12 mouse cellular contexts compared by ENCODE assay signal in genomic region chrX:146558606-146559005, GRCm38 (mm10).
"Had no signal": no experiment of that assay in that cellular context is flagged by ENCODE, and none has a peak within 500 bp of the region (broad histone marks: within the 10 kb centered on the region; RNA-seq: fewer than 3 reads in every experiment).

No protein-coding gene starts in this region.

- H3K4me3 ChIP-seq: liver, embryonic 13.5 days; neural tube, embryonic 12.5 days; neural tube, embryonic 15.5 days had no signal

- H3K9me3 ChIP-seq: liver, embryonic 13.5 days; neural tube, embryonic 12.5 days; neural tube, embryonic 15.5 days had no signal

- H3K4me1 ChIP-seq: liver, embryonic 13.5 days; neural tube, embryonic 12.5 days; neural tube, embryonic 15.5 days had no signal

- H3K36me3 ChIP-seq: liver, embryonic 13.5 days; neural tube, embryonic 12.5 days; neural tube, embryonic 15.5 days had no signal

- H3K4me2 ChIP-seq: liver, embryonic 13.5 days; midbrain, embryonic 11.5 days; neural tube, embryonic 12.5 days; neural tube, embryonic 15.5 days had no signal

- DNase-seq: kidney, adult 18-20 months; kidney, adult 9 months; kidney, postnatal 25 days; liver, embryonic 13.5 days; lung, adult 2 months; lung, postnatal 14 days; lung, postnatal 4 days; thymus, adult 18-20 months; thymus, postnatal 36 days had no signal

- H3K27ac ChIP-seq: liver, embryonic 13.5 days; neural tube, embryonic 12.5 days; neural tube, embryonic 15.5 days had no signal

- H3K27me3 ChIP-seq: liver, embryonic 13.5 days; neural tube, embryonic 12.5 days; neural tube, embryonic 15.5 days had no signal

- H3K9ac ChIP-seq: liver, embryonic 13.5 days; neural tube, embryonic 12.5 days; neural tube, embryonic 15.5 days had no signal
